Mouse (Mus musculus): ENCODE measurements around the gene Yae1d1.

Yae1d1 gene

DNA sequence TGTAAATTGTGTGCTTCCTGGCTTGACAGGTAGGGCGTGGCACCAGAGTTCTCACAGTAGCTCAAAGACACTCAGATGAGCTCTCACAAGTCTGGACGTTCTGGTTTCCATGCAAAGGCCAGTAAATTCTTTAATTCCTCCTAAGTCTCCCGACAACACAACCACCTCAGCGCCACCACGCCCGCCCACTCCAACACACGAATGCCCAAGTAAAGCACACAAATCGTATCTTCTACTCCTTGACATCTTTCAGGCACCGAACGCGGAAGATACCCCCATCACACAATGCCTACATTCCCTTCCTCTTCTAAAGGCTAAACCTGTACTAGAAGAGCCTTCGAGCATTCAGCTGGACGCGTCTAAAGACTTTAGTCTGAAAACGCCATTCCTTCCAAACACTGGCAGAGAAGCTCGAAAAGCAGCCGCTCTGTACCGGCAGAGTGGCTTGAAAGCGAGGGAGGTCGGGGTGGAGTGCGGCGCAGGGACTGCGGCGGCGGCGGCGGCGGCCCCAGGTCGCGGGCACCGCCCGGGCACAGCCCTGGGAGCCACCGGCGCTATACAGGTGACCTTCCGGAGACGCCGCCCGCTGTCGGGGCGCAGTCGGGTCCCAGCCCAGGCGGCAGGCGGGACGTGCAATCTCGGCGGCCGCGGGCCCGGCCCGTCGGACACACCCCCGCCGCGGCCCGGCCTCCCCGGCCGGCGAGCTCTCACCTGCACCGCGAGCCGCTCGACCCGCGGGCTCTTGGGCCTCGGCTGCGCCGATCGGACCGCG lies 49.7 kb downstream of the Yae1d1 start:
- in situ Hi-C loops (cut with MboI; ENCODE audit: low pct_unique_long_range_greater_than_20kb in 1 of 2, low sequenced_read_pairs in 2 of 2, unreplicated experiment in 1 of 2) = loop anchor here in 1 of 2 experiments (5.0 kb wide), 1 partner anchor 49 kb away; the partner anchor contains the start of gene Yae1d1

- in situ Hi-C loops (cut with MboI; ENCODE audit: low pct_unique_long_range_greater_than_20kb in 1 of 2, low sequenced_read_pairs in 2 of 2, unreplicated experiment in 1 of 2) = loop anchor here in 1 of 2 experiments (5.0 kb wide), 1 partner anchor 50 kb away; the partner anchor contains the start of gene Yae1d1
Measured at GRCm38 (mm10) chr13:17942338-17942737, 50.8 kb downstream of the Yae1d1 start.

Measured in mouse embryonic stem cell (cell line).